Mouse (Mus musculus) MEL (cell line): Measurements from ENCODE around the gene Eloa. TPM values are rescaled to one million over a fixed set of nuclear protein-coding genes. Genes with fewer than 3 reads are reported as not detected.

Experiments
- DNase-seq: peaks from one replicate; pipeline ENCODE4 v3.0.0; 2011; ENCODE audit warnings: low read depth, low spot score
- H3K27ac ChIP-seq: 2 replicates; pipeline ENCODE4 v1.5.1; 2012; ENCODE audit warnings: low read depth, mild to moderate bottlenecking, control low read depth, low read length, moderate library complexity; ENCODE audit not compliant: control insufficient read depth
- H3K27me3 ChIP-seq, 2 experiments: fragments of 150-350 bp in 1 of 2; sonication (generic) in 1 of 2; 2 replicates each; pipeline ENCODE4 v1.6.1; 2012; ENCODE audit warnings: low read length in 2 of 2, mild to moderate bottlenecking in 2 of 2, improper control_type of control experiment in 1 of 2, moderate library complexity in 1 of 2; ENCODE audit not compliant: insufficient read depth in 2 of 2, control insufficient read depth in 1 of 2
- H3K36me3 ChIP-seq, 2 experiments: 2 replicates each; pipeline ENCODE4 v1.6.1; 2012 to 2014; ENCODE audit warnings: low read length in 2 of 2, improper control_type of control experiment in 1 of 2, inconsistent platforms in 1 of 2, mild to moderate bottlenecking in 1 of 2; ENCODE audit not compliant: insufficient read depth in 2 of 2, control insufficient read depth in 1 of 2
- H3K4me1 ChIP-seq, 2 experiments: fragments of 150-350 bp in 1 of 2; sonication (generic) in 1 of 2; 2 replicates each; pipeline ENCODE4 v1.6.1; 2012; ENCODE audit warnings: low read length in 2 of 2, improper control_type of control experiment in 1 of 2, mild to moderate bottlenecking in 1 of 2; ENCODE audit not compliant: insufficient read depth in 2 of 2, control insufficient read depth in 1 of 2
- H3K4me3 ChIP-seq, 2 experiments: fragments of 150-350 bp in 1 of 2; sonication (generic) in 1 of 2; 2 replicates each; pipeline ENCODE4 v1.5.1; 2012; ENCODE audit warnings: low read depth in 2 of 2, low read length in 2 of 2, mild to moderate bottlenecking in 2 of 2, moderate library complexity in 2 of 2, control low read depth in 1 of 2, improper control_type of control experiment in 1 of 2; ENCODE audit not compliant: control insufficient read depth in 1 of 2, insufficient read depth in 1 of 2
- H3K79me2 ChIP-seq: 2 replicates; pipeline ENCODE4 v1.6.1; 2012; ENCODE audit warnings: mild to moderate bottlenecking, low read length, moderate library complexity; ENCODE audit not compliant: control insufficient read depth, poor library complexity, insufficient read depth
- H3K9ac ChIP-seq: 2 replicates; pipeline ENCODE4 v1.6.1; 2012; ENCODE audit warnings: low read depth, mild to moderate bottlenecking, control low read depth, low read length, moderate library complexity; ENCODE audit not compliant: control insufficient read depth, poor library complexity, severe bottlenecking
- H3K9me3 ChIP-seq: fragments of 150-350 bp; sonication (generic); replicated peaks from 2 replicates; pipeline ENCODE4 v1.6.1; 2012; ENCODE audit warnings: mild to moderate bottlenecking, low read length, improper control_type of control experiment, moderate library complexity; ENCODE audit not compliant: insufficient read depth
- BHLHE40 ChIP-seq: IDR thresholded peaks from 2 replicates; pipeline ENCODE4 v1.6.1; 2012; ENCODE audit warnings: low read depth, mild to moderate bottlenecking, inconsistent platforms, low read length, improper control_type of control experiment, borderline replicate concordance
- CHD1 ChIP-seq: IDR thresholded peaks from 2 replicates; pipeline ENCODE4 v1.6.1; 2012; ENCODE audit warnings: low read depth, mild to moderate bottlenecking, inconsistent platforms, low read length, improper control_type of control experiment
- CHD2 ChIP-seq: IDR thresholded peaks from 2 replicates; pipeline ENCODE4 v1.6.1; 2011; ENCODE audit warnings: low read length, improper control_type of control experiment
- E2F4 ChIP-seq: IDR thresholded peaks from 2 replicates; pipeline ENCODE4 v1.6.1; 2011; ENCODE audit warnings: low read depth, low read length, improper control_type of control experiment, borderline replicate concordance
- ELF1 ChIP-seq: IDR thresholded peaks from 2 replicates; pipeline ENCODE4 v1.6.1; 2014; ENCODE audit warnings: low read depth, mild to moderate bottlenecking, inconsistent platforms, low read length, improper control_type of control experiment, moderate library complexity
- EP300 ChIP-seq, 2 experiments: IDR thresholded peaks; 2 replicates each; pipeline ENCODE4 v1.6.1; 2011; ENCODE audit warnings: improper control_type of control experiment in 2 of 2, low read length in 2 of 2, low read depth in 1 of 2, mild to moderate bottlenecking in 1 of 2
- ETS1 ChIP-seq: IDR thresholded peaks from 2 replicates; pipeline ENCODE4 v1.6.1; 2012; ENCODE audit warnings: low read depth, mild to moderate bottlenecking, inconsistent platforms, low read length, improper control_type of control experiment, moderate library complexity
- GATA1 ChIP-seq: IDR thresholded peaks from 2 replicates; pipeline ENCODE4 v1.6.1; 2011; ENCODE audit warnings: low read depth, low read length, improper control_type of control experiment
- HCFC1 ChIP-seq: IDR thresholded peaks from 2 replicates; pipeline ENCODE4 v1.6.1; 2012; ENCODE audit warnings: low read depth, mild to moderate bottlenecking, inconsistent platforms, low read length, improper control_type of control experiment, moderate library complexity
- KAT2A ChIP-seq: conservative IDR thresholded peaks from 2 replicates; pipeline ENCODE4 v1.6.1; 2012; ENCODE audit warnings: low read depth, low read length, improper control_type of control experiment, inconsistent platforms
- MAX ChIP-seq: IDR thresholded peaks from 2 replicates; pipeline ENCODE4 v1.6.1; 2011; ENCODE audit warnings: low read length, improper control_type of control experiment
- MAZ ChIP-seq: IDR thresholded peaks from 2 replicates; pipeline ENCODE4 v1.6.1; 2012; ENCODE audit warnings: low read depth, mild to moderate bottlenecking, inconsistent platforms, low read length, improper control_type of control experiment
- MXI1 ChIP-seq: IDR thresholded peaks from 2 replicates; pipeline ENCODE4 v1.6.1; 2011; ENCODE audit warnings: mild to moderate bottlenecking, low read depth, low read length, improper control_type of control experiment
- MYB ChIP-seq: IDR thresholded peaks from 2 replicates; pipeline ENCODE4 v1.6.1; 2011; ENCODE audit warnings: mild to moderate bottlenecking, low read depth, low read length, improper control_type of control experiment
- MYC ChIP-seq: IDR thresholded peaks from 2 replicates; pipeline ENCODE4 v1.6.1; 2011; ENCODE audit warnings: low read depth, mild to moderate bottlenecking, low read length, improper control_type of control experiment, moderate library complexity
- POLR2AphosphoS5 ChIP-seq: IDR thresholded peaks from 2 replicates; pipeline ENCODE4 v1.6.1; 2012; ENCODE audit warnings: low read depth, borderline replicate concordance, mild to moderate bottlenecking, inconsistent platforms, low read length, moderate library complexity, mixed read lengths
- RAD21 ChIP-seq: IDR thresholded peaks from 2 replicates; pipeline ENCODE4 v1.6.1; 2011; ENCODE audit warnings: mild to moderate bottlenecking, low read depth, low read length, improper control_type of control experiment
- RCOR1 ChIP-seq: IDR thresholded peaks from 2 replicates; pipeline ENCODE4 v1.6.1; 2012; ENCODE audit warnings: low read depth, mild to moderate bottlenecking, inconsistent platforms, low read length, improper control_type of control experiment
- SIN3A ChIP-seq: IDR thresholded peaks from 2 replicates; pipeline ENCODE4 v1.6.1; 2012; ENCODE audit warnings: low read length, improper control_type of control experiment, inconsistent platforms
- SMC3 ChIP-seq: IDR thresholded peaks from 2 replicates; pipeline ENCODE4 v1.6.1; 2011; ENCODE audit warnings: low read depth, low read length, improper control_type of control experiment
- TBP ChIP-seq: IDR thresholded peaks from 2 replicates; pipeline ENCODE4 v1.8.0; 2011; ENCODE audit warnings: low read depth, low read length, improper control_type of control experiment
- TCF12 ChIP-seq: IDR thresholded peaks from 2 replicates; pipeline ENCODE4 v1.6.1; 2014; ENCODE audit warnings: low read depth, mild to moderate bottlenecking, inconsistent platforms, low read length, improper control_type of control experiment, moderate library complexity
- UBTF ChIP-seq: IDR thresholded peaks from 2 replicates; pipeline ENCODE4 v1.6.1; 2012; ENCODE audit warnings: low read depth, mild to moderate bottlenecking, inconsistent platforms, low read length, improper control_type of control experiment, moderate library complexity, borderline replicate concordance; ENCODE audit not compliant: insufficient read depth
- USF1 ChIP-seq: IDR thresholded peaks from 2 replicates; pipeline ENCODE4 v1.6.1; 2014; ENCODE audit warnings: low read depth, mild to moderate bottlenecking, inconsistent platforms, low read length, improper control_type of control experiment, moderate library complexity
- ZC3H11A ChIP-seq: IDR thresholded peaks from 2 replicates; pipeline ENCODE4 v1.6.1; 2012; ENCODE audit warnings: low read depth, mild to moderate bottlenecking, inconsistent platforms, low read length, improper control_type of control experiment
- ZKSCAN1 ChIP-seq: IDR thresholded peaks from 2 replicates; pipeline ENCODE4 v1.6.1; 2012; ENCODE audit warnings: low read depth, mild to moderate bottlenecking, inconsistent platforms, low read length, improper control_type of control experiment, moderate library complexity
- ZMIZ1 ChIP-seq: IDR thresholded peaks from 2 replicates; pipeline ENCODE4 v1.6.1; 2012; ENCODE audit warnings: low read depth, mild to moderate bottlenecking, inconsistent platforms, low read length, improper control_type of control experiment, moderate library complexity
- ZNF384 ChIP-seq: IDR thresholded peaks from 2 replicates; pipeline ENCODE4 v1.6.1; 2012; ENCODE audit warnings: low read depth, mild to moderate bottlenecking, inconsistent platforms, low read length, improper control_type of control experiment
- polyA plus RNA-seq, 2 experiments: library from polyadenylated mRNA; stranded (reverse) in 1 of 2; unstranded in 1 of 2; fragments of >175 nt in 1 of 2; fragments of >200 nt in 1 of 2; gene quantifications; 2 replicates each; pipeline versions ENCODE4 v1.2.1 to v1.2.4; 2012; ENCODE audit warnings: low replicate concordance in 2 of 2, low read depth in 1 of 2; ENCODE audit not compliant: insufficient read length in 2 of 2, insufficient read depth in 1 of 2, missing spikeins in 1 of 2
- total RNA-seq: library from RNA; depleted of rRNA; stranded (reverse); fragments of 300-350 nt; gene quantifications from 2 replicates; pipeline ENCODE4 v1.2.3, GENCODE M21; 2012

Eloa gene
- total and polyA plus RNA-seq, 3 experiments: 30.8 to 41.4 (median 34.1) TPM

DNA sequence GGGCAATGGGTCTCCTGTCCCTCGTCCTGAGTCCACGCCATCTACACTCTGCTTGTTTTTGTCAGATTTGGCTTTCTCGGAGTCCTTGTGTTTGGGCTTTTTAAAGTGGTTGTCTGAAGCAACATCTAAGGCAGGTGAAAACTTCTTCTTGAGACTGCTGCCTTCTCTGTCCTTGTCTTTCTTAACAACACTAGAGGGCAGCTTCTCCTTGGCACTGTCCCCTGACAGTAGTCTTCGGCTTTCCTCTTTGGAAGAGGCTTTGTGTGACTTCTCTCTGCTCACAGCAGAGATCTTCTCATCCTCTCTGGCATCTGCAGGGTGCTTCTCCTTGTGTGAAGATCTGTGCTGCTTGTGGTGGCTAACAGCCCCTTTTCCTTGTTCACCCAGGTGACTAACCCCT lies 11.0 kb downstream of the Eloa start:
- H3K36me3 ChIP-seq: peaks cover 0 to 38% of the 10 kb centered on the region in 2 experiments; a peak in 2 of 4 replicates
- TF ChIP-seq GATA1: no peak
- TF ChIP-seq ETS1: no peak
- TF ChIP-seq MAX: no peak
- no peak for TF ChIP-seq MYB
- no peak for TF ChIP-seq CHD1
- TF ChIP-seq BHLHE40: no peak
- TF ChIP-seq HCFC1: no peak
- TF ChIP-seq KAT2A: no peak
- no peak for TF ChIP-seq USF1
- no peak for TF ChIP-seq TCF12
- no peak for TF ChIP-seq CHD2
- no peak for TF ChIP-seq ZC3H11A
- no peak for TF ChIP-seq ZNF384
- TF ChIP-seq MYC: no peak
- no peak for TF ChIP-seq ELF1
- TF ChIP-seq ZKSCAN1: no peak
- no peak for TF ChIP-seq MAZ
- TF ChIP-seq EP300 (IDR thresholded peaks at IDR 0.05; ENCODE audit: low read depth in 1 of 2, low read length in 2 of 2): no peak
- TF ChIP-seq TBP: no peak
- TF ChIP-seq, all 39 proteins: peak for 0
- Histone ChIP-seq H3K9ac (no peak overlapping the region), H3K9me3 (no peaks in the 10 kb centered on the region), H3K79me2 (peaks cover 9% of the 10 kb centered on the region), H3K27ac (no peak overlapping the region), H3K4me1 (no peaks in the 10 kb centered on the region), H3K27me3 (no peaks in the 10 kb centered on the region), H3K4me3 (no peak overlapping the region)
- no peak for DNase-seq

DNA sequence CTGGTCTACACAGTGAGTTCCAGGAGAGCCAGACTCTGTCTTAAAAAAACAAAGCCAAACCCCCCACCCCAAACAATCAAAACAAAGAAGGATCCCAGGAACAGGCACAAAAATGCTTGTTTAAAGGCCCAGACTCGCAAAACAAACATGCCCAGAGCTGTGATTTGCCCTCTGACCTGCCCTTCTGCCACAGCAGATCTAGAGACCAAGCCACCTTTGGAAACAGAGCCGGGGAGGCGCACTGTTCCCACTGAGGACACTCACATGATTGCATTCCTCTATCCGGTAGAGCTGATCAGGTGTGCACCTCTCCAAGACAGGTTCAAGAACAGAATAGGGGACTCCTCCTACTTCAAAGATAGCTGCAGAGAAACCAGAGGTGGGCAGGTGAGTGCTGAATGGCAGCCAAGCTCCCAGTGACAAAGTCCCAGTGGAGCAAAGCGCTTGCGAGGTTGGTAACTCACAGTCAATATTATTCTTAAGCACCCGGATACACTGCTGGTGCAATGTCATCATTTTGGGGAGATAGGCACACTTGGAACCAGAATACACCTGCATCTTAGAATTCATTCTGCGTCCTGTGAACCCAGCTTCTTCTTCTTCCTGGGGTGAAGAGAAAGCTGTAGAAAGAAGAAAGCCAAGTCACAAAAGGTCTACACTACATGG lies 12.6 kb downstream of the Eloa start:
- TF ChIP-seq SMC3: no peak
- no peak for TF ChIP-seq USF1
- no peak for TF ChIP-seq RCOR1
- no peak for TF ChIP-seq ZKSCAN1
- no peak for TF ChIP-seq ETS1
- TF ChIP-seq MAX: no peak
- no peak for TF ChIP-seq ZMIZ1
- no peak for TF ChIP-seq HCFC1
- TF ChIP-seq MYB: no peak
- no peak for TF ChIP-seq GATA1
- no peak for TF ChIP-seq SIN3A
- no peak for TF ChIP-seq POLR2AphosphoS5
- no peak for TF ChIP-seq TBP
- no peak for TF ChIP-seq RAD21
- no peak for TF ChIP-seq UBTF
- no peak for TF ChIP-seq E2F4
- no peak for TF ChIP-seq MXI1
- no peaks in the 10 kb centered on the region for H3K9me3 ChIP-seq
- peaks cover 0 to 3% of the 10 kb centered on the region in 2 experiments; a peak in 1 of 4 replicates for H3K4me1 ChIP-seq
- no peaks in the 10 kb centered on the region for H3K27me3 ChIP-seq
- no peak overlapping the region for H3K27ac ChIP-seq
- H3K79me2 ChIP-seq: no peaks in the 10 kb centered on the region; the same call in 1 of the 2 replicates
- H3K9ac ChIP-seq: no peak overlapping the region
- H3K36me3 ChIP-seq: peaks cover 5 to 43% of the 10 kb centered on the region in 2 experiments
- no peak overlapping the region for H3K4me3 ChIP-seq
- no peak for DNase-seq
